Mouse (Mus musculus) T-helper 2 cell (primary cell): ENCODE measurements around the gene Gm20390.
"Not testable (repeated sequence)": the region's sequence is repeated elsewhere in the genome, so short reads cannot be mapped to it uniquely, and the experiment has no call there.

ENCODE experiments used
- in situ Hi-C: fragments of 300-600 bp; cut with MboI, MseI; formaldehyde crosslinking; loops from one replicate; pipeline ENCODE4 v1.15.1; 2025; ENCODE audit warnings: high pct_unique_total_duplicates

Gene Gm20390

GRCm38 (mm10) chr11:93967381-93967780, 712 bp downstream of the Gm20390 start:
- in situ Hi-C loops = loop anchor here (5.0 kb wide), 1 partner anchor 80 kb away; the partner anchor contains the start of genes Mbtd1 and Utp18

GRCm38 (mm10) chr11:93965391-93965790, 2.7 kb downstream of the Gm20390 start:
- in situ Hi-C loops = loop anchor here (5.0 kb wide), 1 partner anchor 78 kb away; the partner anchor contains the start of genes Mbtd1 and Utp18

GRCm38 (mm10) chr11:93963013-93963412, 5.1 kb downstream of the Gm20390 start:
- in situ Hi-C loops = no loop called here

- in situ Hi-C loops = no loop called here
These were observed 6.6 kb downstream of the Gm20390 start for GRCm38 (mm10) chr11:93961482-93961881.

- in situ Hi-C loops = no loop called here
These were observed 10.3 kb downstream of the Gm20390 start for GRCm38 (mm10) chr11:93957746-93958145.

GRCm38 (mm10) chr11:93957031-93957555, 11.0 kb downstream of the Gm20390 start:
- in situ Hi-C loops = no loop called here

GRCm38 (mm10) chr11:93956159-93956558, 11.9 kb downstream of the Gm20390 start, which contains the start of gene Nme2:
Nme2 (minus strand) TSS chr11:93956259.
- in situ Hi-C loops = no loop called here

- in situ Hi-C loops = no loop called here
These were observed 12.6 kb downstream of the Gm20390 start for GRCm38 (mm10) chr11:93955256-93956150.

- in situ Hi-C loops = no loop called here
These were observed 13.3 kb downstream of the Gm20390 start for GRCm38 (mm10) chr11:93954738-93955255.

- in situ Hi-C loops = no loop called here
These were observed 15.7 kb downstream of the Gm20390 start for GRCm38 (mm10) chr11:93952376-93952775.

- in situ Hi-C loops = no loop called here
These were observed 18.0 kb downstream of the Gm20390 start for GRCm38 (mm10) chr11:93950045-93950444.

GRCm38 (mm10) chr11:93948887-93949567, 19.1 kb downstream of the Gm20390 start:
- in situ Hi-C loops = no loop called here

GRCm38 (mm10) chr11:93944986-93945385, 23.1 kb downstream of the Gm20390 start:
- in situ Hi-C loops = no loop called here

- in situ Hi-C loops = no loop called here
These were observed 27.2 kb downstream of the Gm20390 start for GRCm38 (mm10) chr11:93940906-93941305.

- in situ Hi-C loops = no loop called here
These were observed 39.0 kb downstream of the Gm20390 start for GRCm38 (mm10) chr11:93929106-93929505.

- in situ Hi-C loops = not testable (repeated sequence)
These were observed 53.1 kb downstream of the Gm20390 start for GRCm38 (mm10) chr11:93915019-93915418.

- in situ Hi-C loops = no loop called here
These were observed 56.5 kb downstream of the Gm20390 start for GRCm38 (mm10) chr11:93911603-93912002.

GRCm38 (mm10) chr11:93908829-93909228, 59.3 kb downstream of the Gm20390 start:
- in situ Hi-C loops = no loop called here

GRCm38 (mm10) chr11:93907839-93908238, 60.3 kb downstream of the Gm20390 start:
- in situ Hi-C loops = no loop called here

- in situ Hi-C loops = no loop called here
These were observed 61.3 kb downstream of the Gm20390 start for GRCm38 (mm10) chr11:93906834-93907233.
